Mouse (Mus musculus): ENCODE measurements around the gene Defa2.
"Not testable (repeated sequence)": the region's sequence is repeated elsewhere in the genome, so short reads cannot be mapped to it uniquely, and the experiment has no call there.

Defa2 gene

DNA sequence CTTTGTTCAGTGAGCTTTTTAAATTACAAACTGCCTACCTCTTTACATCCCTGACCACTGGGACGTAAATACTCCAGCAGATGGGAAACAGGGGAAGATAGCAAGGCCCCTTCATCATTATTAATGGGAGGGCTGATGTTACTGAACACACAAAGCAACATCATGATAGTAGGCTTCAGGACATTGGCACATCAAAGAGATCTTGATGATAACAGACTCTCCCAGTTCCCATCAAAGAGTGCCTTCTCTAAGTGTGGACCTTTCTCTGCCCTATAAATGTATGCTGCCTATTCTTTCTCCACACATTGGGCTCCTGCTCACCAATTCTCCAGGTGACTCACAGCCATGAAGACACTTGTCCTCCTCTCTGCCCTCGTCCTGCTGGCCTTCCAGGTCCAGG lies at the start of gene Defa2:
Gene Defa2, plus strand, starts transcription at position 301 of the 400 bp plus-strand sequence.
- not testable (repeated sequence) for DNase-seq

DNA sequence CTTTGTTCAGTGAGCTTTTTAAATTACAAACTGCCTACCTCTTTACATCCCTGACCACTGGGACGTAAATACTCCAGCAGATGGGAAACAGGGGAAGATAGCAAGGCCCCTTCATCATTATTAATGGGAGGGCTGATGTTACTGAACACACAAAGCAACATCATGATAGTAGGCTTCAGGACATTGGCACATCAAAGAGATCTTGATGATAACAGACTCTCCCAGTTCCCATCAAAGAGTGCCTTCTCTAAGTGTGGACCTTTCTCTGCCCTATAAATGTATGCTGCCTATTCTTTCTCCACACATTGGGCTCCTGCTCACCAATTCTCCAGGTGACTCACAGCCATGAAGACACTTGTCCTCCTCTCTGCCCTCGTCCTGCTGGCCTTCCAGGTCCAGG lies 13.2 kb downstream of the Defa2 start, which contains the start of gene Defa33:
Gene Defa33, plus strand, starts transcription at position 301 of the 400 bp plus-strand sequence.
- DNase-seq, result not testable (repeated sequence)

DNA sequence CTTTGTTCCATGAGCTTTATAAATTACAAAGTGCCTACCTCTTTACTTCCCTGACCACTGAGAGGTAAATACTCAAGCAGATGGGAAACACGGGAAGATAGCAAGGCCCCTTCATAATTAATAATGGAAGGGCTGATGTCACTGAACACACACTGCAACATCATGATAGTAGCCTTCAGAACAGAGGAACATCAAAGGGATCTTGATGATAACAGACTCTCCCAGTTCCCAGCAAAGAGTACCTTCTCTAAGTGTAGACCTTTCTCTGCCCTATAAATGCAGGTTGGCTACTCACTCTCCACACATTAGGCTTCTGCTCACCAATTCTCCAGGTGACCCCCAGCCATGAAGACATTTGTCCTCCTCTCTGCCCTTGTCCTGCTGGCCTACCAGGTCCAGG lies 48.8 kb downstream of the Defa2 start, which contains the start of gene Defa36:
Gene Defa36, plus strand, starts transcription at position 301 of the 400 bp plus-strand sequence.
- not testable (repeated sequence) for DNase-seq

Data from cerebellum, adult 8-10 months (tissue).